Mouse (Mus musculus): Measurements from ENCODE around the gene Msi2. TPM values are rescaled to one million over a fixed set of nuclear protein-coding genes. Genes with fewer than 3 reads are reported as not detected.
A peak's percentile ranks its signal among the peaks of the same experiment; 100 is the strongest.

Gene Msi2
- polyA plus RNA-seq, 1 experiment: 21.9 TPM

- Histone ChIP-seq H3K4me3 (replicated peaks; ENCODE audit: control insufficient read depth, low read depth, low read length) (no peak overlapping the region), H3K27ac (ENCODE audit: control insufficient read depth, insufficient read depth, low read depth, low read length, poor library complexity) (no peak overlapping the region), H3K4me1 (ENCODE audit: control insufficient read depth, insufficient read depth, low read length) (no peaks in the 10 kb centered on the region; the same call in 1 of the 2 replicates)
- 86% methylated on average over 9 of the region's 9 CpGs for WGBS
- TF ChIP-seq POLR2A (IDR thresholded peaks at IDR 0.05; ENCODE audit: borderline replicate concordance, control insufficient read depth, low read depth, low read length): no peak
- no peak for TF ChIP-seq CTCF (IDR thresholded peaks at IDR 0.05; ENCODE audit: control insufficient read depth, insufficient read depth, low read length)
Measured at GRCm38 (mm10) chr11:88626061-88626460, 92.3 kb downstream of the Msi2 start.

DNA sequence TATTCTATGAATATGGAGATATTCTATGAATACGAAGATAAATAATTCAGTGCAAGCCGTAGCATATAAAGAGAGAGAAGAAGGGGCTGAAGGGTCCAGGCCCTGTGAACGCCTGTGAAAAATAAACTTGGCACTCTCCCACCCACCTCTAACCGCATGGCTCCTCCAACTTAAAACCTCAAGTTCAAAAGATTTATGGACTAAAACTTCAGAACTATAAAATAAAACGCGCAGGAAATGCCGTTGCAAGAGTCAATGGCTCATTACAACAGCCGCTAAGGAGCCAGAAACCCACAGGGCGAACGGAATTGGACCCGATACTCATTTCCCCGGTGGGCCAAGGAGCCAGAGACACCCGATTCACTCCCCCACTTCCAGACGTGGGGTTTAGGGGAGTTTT, 93.2 kb downstream of the Msi2 start:
- Histone ChIP-seq H3K4me1 (ENCODE audit: control insufficient read depth, insufficient read depth, low read length) (no peaks in the 10 kb centered on the region), H3K27ac (ENCODE audit: control insufficient read depth, insufficient read depth, low read depth, low read length, poor library complexity) (no peak overlapping the region), H3K4me3 (replicated peaks; ENCODE audit: control insufficient read depth, low read depth, low read length) (no peak overlapping the region)
- 8% methylated on average over 14 of the region's 14 CpGs for WGBS
- TF ChIP-seq CTCF (IDR thresholded peaks at IDR 0.05; ENCODE audit: control insufficient read depth, insufficient read depth, low read length) (no peak), POLR2A (IDR thresholded peaks at IDR 0.05; ENCODE audit: borderline replicate concordance, control insufficient read depth, low read depth, low read length) (no peak)

DNA sequence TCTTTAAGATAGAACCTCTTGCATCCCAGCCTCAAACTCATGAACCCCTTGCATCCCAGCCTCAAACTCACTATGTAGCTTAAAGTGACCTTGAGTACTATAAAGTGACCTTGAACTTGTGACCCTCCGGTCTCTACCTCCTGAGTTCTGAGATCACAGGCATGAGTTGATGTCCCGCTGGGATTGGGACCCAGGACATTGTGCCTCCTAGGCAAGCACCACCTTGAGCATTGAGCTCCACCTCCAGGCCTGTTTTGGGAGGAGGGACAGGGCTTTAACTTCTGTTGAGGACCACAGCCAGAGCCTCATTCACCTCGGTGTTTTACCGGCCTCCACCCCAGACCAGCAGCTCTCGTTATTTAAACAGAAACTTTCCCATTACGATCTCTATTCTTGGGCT, 93.7 kb downstream of the Msi2 start:
- WGBS: 36% methylated on average over 6 of the region's 6 CpGs
- Histone ChIP-seq H3K4me1 (ENCODE audit: control insufficient read depth, insufficient read depth, low read length) (no peaks in the 10 kb centered on the region), H3K4me3 (replicated peaks; ENCODE audit: control insufficient read depth, low read depth, low read length) (no peak overlapping the region), H3K27ac (ENCODE audit: control insufficient read depth, insufficient read depth, low read depth, low read length, poor library complexity) (no peak overlapping the region)
- TF ChIP-seq CTCF (IDR thresholded peaks at IDR 0.05; ENCODE audit: control insufficient read depth, insufficient read depth, low read length): no peak
- TF ChIP-seq POLR2A (IDR thresholded peaks at IDR 0.05; ENCODE audit: borderline replicate concordance, control insufficient read depth, low read depth, low read length): no peak

DNA sequence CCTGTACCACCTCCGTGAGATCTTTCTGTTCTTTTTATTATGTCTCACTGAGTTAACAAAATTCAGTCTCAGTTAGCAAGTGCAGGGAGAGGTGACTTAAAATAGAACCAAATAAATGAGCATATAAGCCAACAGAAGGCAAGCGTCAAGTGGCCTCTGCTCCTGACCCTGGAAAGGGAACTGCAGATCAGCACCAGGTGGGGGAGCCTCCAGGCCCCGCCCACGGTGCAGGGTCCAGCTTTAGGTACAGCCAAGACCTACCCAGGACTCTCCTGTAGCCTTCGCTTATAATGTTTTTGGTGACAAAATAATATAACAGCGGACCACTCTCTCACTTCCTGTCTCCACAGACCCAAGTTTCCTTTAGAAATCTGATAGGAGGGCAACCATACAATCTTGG, 94.6 kb downstream of the Msi2 start:
- Histone ChIP-seq H3K27ac (ENCODE audit: control insufficient read depth, insufficient read depth, low read depth, low read length, poor library complexity) (no peak overlapping the region), H3K4me3 (replicated peaks; ENCODE audit: control insufficient read depth, low read depth, low read length) (no peak overlapping the region), H3K4me1 (ENCODE audit: control insufficient read depth, insufficient read depth, low read length) (no peaks in the 10 kb centered on the region)
- TF ChIP-seq CTCF (IDR thresholded peaks at IDR 0.05; ENCODE audit: control insufficient read depth, insufficient read depth, low read length) (no peak), POLR2A (IDR thresholded peaks at IDR 0.05; ENCODE audit: borderline replicate concordance, control insufficient read depth, low read depth, low read length) (no peak)
- 43% methylated on average over 6 of the region's 6 CpGs for WGBS

GRCm38 (mm10) chr11:88622496-88622895, 95.8 kb downstream of the Msi2 start:
- Histone ChIP-seq H3K27ac (ENCODE audit: control insufficient read depth, insufficient read depth, low read depth, low read length, poor library complexity) (no peak overlapping the region), H3K4me1 (ENCODE audit: control insufficient read depth, insufficient read depth, low read length) (no peaks in the 10 kb centered on the region), H3K4me3 (replicated peaks; ENCODE audit: control insufficient read depth, low read depth, low read length) (no peak overlapping the region)
- WGBS: 32% methylated on average over 6 of the region's 6 CpGs
- no peak for TF ChIP-seq POLR2A (IDR thresholded peaks at IDR 0.05; ENCODE audit: borderline replicate concordance, control insufficient read depth, low read depth, low read length)
- no peak for TF ChIP-seq CTCF (IDR thresholded peaks at IDR 0.05; ENCODE audit: control insufficient read depth, insufficient read depth, low read length)

DNA sequence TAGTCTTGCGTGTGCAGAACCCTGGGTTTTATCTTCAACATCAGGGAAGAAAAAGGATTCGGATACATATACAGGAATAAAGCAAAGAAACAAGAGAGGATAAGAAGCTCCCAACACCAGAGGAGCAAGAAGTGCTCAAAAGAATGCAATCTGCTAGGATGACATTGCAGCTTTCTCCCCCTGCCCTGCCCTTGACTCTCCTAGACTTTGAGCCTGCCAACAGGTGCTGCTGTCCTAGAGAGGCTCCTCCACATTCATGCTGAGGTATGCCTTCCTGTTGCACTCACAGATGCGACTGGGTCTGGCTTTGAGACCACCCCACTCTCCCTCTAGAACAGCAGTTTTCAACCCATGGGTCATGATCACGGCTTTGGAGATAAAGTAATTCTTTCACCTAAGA, 96.5 kb downstream of the Msi2 start:
- TF ChIP-seq CTCF (IDR thresholded peaks at IDR 0.05; ENCODE audit: control insufficient read depth, insufficient read depth, low read length): no peak
- no peak for TF ChIP-seq POLR2A (IDR thresholded peaks at IDR 0.05; ENCODE audit: borderline replicate concordance, control insufficient read depth, low read depth, low read length)
- Histone ChIP-seq H3K4me1 (ENCODE audit: control insufficient read depth, insufficient read depth, low read length) (no peaks in the 10 kb centered on the region), H3K4me3 (replicated peaks; ENCODE audit: control insufficient read depth, low read depth, low read length) (no peak overlapping the region), H3K27ac (ENCODE audit: control insufficient read depth, insufficient read depth, low read depth, low read length, poor library complexity) (no peak overlapping the region)
- 74% methylated on average over 4 of the region's 4 CpGs for WGBS

DNA sequence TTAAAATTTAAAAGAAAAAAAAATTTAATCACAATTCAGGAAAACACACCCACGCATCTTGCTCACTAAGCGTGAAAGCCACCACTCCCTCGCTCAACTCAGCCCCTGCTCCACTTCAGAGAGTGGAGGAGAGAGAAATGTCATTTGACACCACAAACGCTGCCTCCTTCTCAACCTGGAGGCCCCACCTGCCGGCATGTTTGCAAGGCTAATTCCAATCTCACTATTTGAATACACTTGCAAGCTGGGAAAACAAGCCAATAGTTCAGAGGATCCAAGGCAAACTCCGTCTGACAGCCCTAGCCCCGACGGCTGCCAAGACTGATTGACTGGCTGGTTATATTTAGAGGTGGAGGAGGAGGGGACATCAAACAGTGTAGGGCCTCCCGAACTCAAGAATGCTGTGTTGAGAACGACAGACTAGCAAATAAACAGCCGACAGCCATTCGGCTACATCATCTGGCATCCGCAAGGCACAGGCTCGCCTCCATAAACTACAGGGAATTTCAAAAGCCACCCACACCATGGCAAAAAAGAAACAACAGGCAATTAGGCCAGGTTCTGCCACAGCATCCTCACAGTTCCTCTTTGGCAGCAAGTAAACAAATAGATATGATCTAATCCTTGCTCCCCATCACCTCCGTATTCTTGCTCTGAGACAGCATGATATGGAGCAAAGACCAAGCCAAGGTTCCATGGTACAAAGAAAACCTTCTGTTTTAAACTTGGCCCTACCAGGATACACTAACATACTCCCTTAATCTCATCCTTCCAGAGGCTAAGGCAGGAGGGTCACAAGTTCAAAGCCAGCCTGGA, 97.9 kb downstream of the Msi2 start:
- Histone ChIP-seq H3K4me3 (replicated peaks; ENCODE audit: control insufficient read depth, low read depth, low read length) (no peak overlapping the region), H3K4me1 (ENCODE audit: control insufficient read depth, insufficient read depth, low read length) (peaks cover 1% of the 10 kb centered on the region; the same call in 1 of the 2 replicates), H3K27ac (ENCODE audit: control insufficient read depth, insufficient read depth, low read depth, low read length, poor library complexity) (peak overlapping the region; percentile 53)
- TF ChIP-seq CTCF (IDR thresholded peaks at IDR 0.05; ENCODE audit: control insufficient read depth, insufficient read depth, low read length) (no peak), POLR2A (IDR thresholded peaks at IDR 0.05; ENCODE audit: borderline replicate concordance, control insufficient read depth, low read depth, low read length) (no peak)
- 43% methylated on average over 15 of the region's 15 CpGs for WGBS

DNA sequence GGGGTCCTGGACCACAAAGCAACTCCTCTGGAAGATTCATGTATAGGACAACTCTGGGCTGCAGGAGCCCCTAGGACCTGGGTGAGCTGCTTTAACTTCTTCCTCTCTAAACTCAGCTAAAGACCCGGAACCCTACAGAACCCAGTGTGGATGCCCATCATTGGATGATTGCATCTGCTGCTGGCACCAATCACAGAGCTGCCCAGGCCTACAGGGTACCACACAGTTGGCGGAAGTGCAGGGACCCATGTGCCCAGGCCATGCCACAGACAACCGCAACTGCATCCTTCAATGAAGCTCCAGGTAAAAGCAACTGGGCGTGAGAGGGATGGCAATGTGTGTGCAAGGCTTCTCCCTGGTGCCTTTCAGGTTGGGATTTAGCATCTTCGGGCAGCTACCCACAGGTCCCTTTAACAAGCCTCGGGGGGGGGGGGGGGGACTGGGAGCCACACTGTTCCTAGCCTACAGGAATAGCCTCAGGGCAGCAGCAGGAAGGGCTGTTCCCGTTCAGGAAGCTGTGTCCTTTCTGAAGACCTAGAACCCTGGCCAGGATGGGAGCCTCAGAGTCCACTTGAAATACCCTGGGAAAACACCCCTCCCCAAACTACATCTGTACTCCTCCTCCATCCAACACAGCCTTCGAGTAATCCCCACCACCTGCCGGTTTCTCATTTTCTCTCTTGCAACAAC, 98.7 kb downstream of the Msi2 start:
- Histone ChIP-seq H3K4me3 (replicated peaks; ENCODE audit: control insufficient read depth, low read depth, low read length) (no peak overlapping the region), H3K4me1 (ENCODE audit: control insufficient read depth, insufficient read depth, low read length) (peaks cover 1% of the 10 kb centered on the region; the same call in 1 of the 2 replicates), H3K27ac (ENCODE audit: control insufficient read depth, insufficient read depth, low read depth, low read length, poor library complexity) (no peak overlapping the region)
- WGBS: 54% methylated on average over 9 of the region's 9 CpGs
- TF ChIP-seq CTCF (IDR thresholded peaks at IDR 0.05; ENCODE audit: control insufficient read depth, insufficient read depth, low read length): no peak
- no peak for TF ChIP-seq POLR2A (IDR thresholded peaks at IDR 0.05; ENCODE audit: borderline replicate concordance, control insufficient read depth, low read depth, low read length)
